Mouse (Mus musculus) liver, postnatal 0 days (tissue): Measurements from ENCODE around the gene Stag1.

Experiments
- CTCF ChIP-seq: sonication (generic); IDR thresholded peaks from 2 replicates; pipeline ENCODE4 v1.5.1; 2016; ENCODE audit warnings: antibody characterized with exemption, low read depth
- EP300 ChIP-seq: IDR thresholded peaks from 2 replicates; pipeline ENCODE4 v1.6.1; 2016; ENCODE audit warnings: antibody characterized with exemption, low read depth, mild to moderate bottlenecking

DNA sequence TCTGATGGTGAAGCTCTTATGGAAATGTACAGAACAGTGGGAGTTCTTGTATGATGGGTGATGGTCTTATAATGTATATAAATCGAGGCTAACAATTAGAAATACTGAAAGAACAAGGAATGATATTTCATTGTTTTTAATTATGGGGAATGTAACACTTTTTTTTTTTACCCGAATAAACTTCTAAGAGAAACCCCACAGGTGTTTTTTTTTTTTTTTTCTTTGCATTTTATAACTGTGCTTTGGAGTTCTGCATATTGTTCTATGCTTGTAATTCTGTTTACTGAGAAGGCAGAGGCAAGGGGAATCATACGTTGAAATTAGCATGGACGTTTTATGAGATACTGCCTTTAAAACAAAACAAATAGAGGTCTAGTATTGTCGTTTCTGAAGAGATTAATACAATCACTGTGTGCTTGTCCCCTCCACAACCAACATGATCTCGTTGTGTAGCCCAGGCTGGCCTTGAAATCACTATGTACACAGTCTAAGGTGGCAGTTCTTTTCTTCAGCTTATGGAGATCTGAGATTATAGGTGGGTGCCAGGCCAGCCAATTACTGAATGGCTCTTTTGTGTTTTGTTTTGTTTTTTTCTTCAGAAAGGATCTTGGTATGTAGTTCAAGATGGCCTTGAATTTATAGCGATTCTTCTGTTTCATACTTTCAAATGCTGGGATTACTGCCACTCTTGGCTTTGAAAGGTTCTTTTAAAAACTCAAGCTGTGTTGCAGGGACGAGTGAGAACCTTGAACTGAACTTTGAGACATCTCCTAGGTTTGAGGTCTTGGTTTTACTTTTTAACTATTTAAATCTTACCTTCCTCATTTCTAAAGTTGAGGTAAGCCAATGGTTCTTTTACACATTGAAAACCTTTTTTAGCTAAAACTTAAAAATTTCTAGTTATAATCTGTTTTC is 47.7 kb downstream of the Stag1 start:
- TF ChIP-seq CTCF (no peak), EP300 (no peak)
